Mouse (Mus musculus) olfactory bulb, adult 2 months (tissue): ENCODE measurements around the gene Wdr4.

ENCODE experiments used
- CTCF ChIP-seq: fragments of 200-500 bp; IDR thresholded peaks from 2 replicates; pipeline ENCODE4 v1.5.1; 2012; ENCODE audit warnings: low read depth, mild to moderate bottlenecking, low read length, moderate library complexity; ENCODE audit not compliant: insufficient read depth
- POLR2A ChIP-seq: fragments of 200-500 bp; IDR thresholded peaks from 2 replicates; pipeline ENCODE4 v1.6.1; 2012; ENCODE audit warnings: mild to moderate bottlenecking, low read depth, low read length, moderate library complexity; ENCODE audit not compliant: insufficient read depth

DNA sequence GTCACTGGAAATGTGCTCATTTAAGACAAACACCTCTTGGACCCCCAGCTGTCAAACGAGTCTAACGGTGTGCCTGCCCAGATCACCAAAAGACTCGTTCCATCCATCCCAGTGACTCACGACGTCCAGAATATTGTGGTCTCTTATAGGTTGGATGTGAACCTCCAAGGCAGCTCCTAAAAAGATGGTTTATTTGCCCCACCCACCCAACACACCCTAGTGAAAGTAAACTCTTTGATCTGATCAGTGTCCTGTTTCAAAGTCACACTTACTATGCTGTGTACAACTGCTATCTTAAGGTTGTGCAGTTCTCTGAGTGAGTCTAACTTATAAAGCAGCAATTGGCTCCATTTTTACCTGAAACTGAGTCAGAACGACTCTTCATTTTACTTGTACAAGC is 7.2 kb downstream of the Wdr4 start:
- TF ChIP-seq CTCF, result no peak
- TF ChIP-seq POLR2A, result no peak
